Mouse (Mus musculus) stomach, embryonic 15.5 days (tissue): ENCODE measurements around the gene Fanca. TPM values are rescaled to one million over a fixed set of nuclear protein-coding genes. Genes with fewer than 3 reads are reported as not detected.
"Not testable (repeated sequence)": the region's sequence is repeated elsewhere in the genome, so short reads cannot be mapped to it uniquely, and the experiment has no call there.

Experiments used
- ATAC-seq: fragments of 200-750 bp; cut with Nextera tagmentation; 2 replicates; pipeline ENCODE4 v1.8.0; 2017; ENCODE audit warnings: low read depth, moderate number of reproducible peaks, moderate TSS enrichment; ENCODE audit not compliant: insufficient read depth, low FRiP score
- H3K27ac ChIP-seq: fragments of 300-500 bp; sonication (generic); 2 replicates; pipeline ENCODE4 v1.5.1; 2015; ENCODE audit warnings: mild to moderate bottlenecking, inconsistent platforms
- H3K27me3 ChIP-seq: fragments of 300-500 bp; sonication (generic); replicated peaks from 2 replicates; pipeline ENCODE4 v1.6.1; 2015; ENCODE audit warnings: inconsistent platforms
- H3K36me3 ChIP-seq: fragments of 300-500 bp; sonication (generic); 2 replicates; pipeline ENCODE4 v1.6.1; 2015; ENCODE audit warnings: inconsistent platforms
- H3K4me1 ChIP-seq: fragments of 300-500 bp; sonication (generic); 2 replicates; pipeline ENCODE4 v1.6.1; 2015; ENCODE audit warnings: inconsistent platforms
- H3K4me2 ChIP-seq: fragments of 300-500 bp; sonication (generic); 2 replicates; pipeline ENCODE4 v1.6.1; 2015; ENCODE audit warnings: mild to moderate bottlenecking, inconsistent platforms
- H3K4me3 ChIP-seq: fragments of 300-500 bp; sonication (generic); replicated peaks from 2 replicates; pipeline ENCODE4 v1.5.1; 2015; ENCODE audit warnings: inconsistent platforms
- H3K9ac ChIP-seq: fragments of 300-500 bp; sonication (generic); 2 replicates; pipeline ENCODE4 v1.6.1; 2015; ENCODE audit warnings: inconsistent platforms
- H3K9me3 ChIP-seq: fragments of 300-500 bp; sonication (generic); 2 replicates; pipeline ENCODE4 v1.6.1; 2016; ENCODE audit warnings: inconsistent platforms
- WGBS: fragments of 180-500 bp; shearing (Covaris S2); methylation state at CpG from one replicate; pipeline ENCODE4 v1.1.7; 2015; 5-methylcytosine and 5-hydroxymethylcytosine counted together
- polyA plus RNA-seq: library from polyadenylated mRNA; unstranded; fragments of >200 nt; fragmentation: Nextera tagmentation; extraction: Ambion mirVana; gene quantifications from 2 replicates; pipeline ENCODE4 v1.2.1, GENCODE M21; 2015

Gene Fanca
- polyA plus RNA-seq, 1 experiment from 2014 or later = 20.9 TPM

DNA sequence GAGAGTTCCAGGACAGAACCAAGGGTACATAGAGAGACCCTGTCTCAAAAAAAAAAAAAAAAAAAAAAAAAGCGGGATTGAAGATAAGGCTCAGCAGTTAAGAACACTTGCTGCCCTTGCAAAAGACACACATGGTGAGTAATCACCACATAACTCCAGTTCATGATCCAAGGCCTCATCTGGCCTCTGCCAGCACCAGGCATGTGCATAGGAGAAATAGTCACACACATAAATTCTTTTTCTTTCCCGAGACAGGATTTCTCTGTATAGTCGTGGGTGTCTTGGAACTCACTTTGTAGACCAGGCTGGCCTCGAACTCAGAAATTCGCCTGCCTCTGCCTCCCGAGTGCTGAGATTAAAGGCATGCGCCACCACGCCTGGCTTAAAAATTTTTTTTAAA is 60.8 kb downstream of the Fanca start:
- H3K4me2 ChIP-seq, H3K9me3 ChIP-seq, H3K4me3 ChIP-seq, H3K9ac ChIP-seq, ATAC-seq, H3K27me3 ChIP-seq, H3K27ac ChIP-seq: not testable (repeated sequence)
- 87% methylated on average over 8 of the region's 8 CpGs for WGBS
- peaks cover 23% of the 10 kb centered on the region for H3K4me1 ChIP-seq
- peaks cover 36% of the 10 kb centered on the region for H3K36me3 ChIP-seq

- 80% methylated on average over 3 of the region's 3 CpGs for WGBS
- Histone ChIP-seq H3K36me3 (peaks cover 36% of the 10 kb centered on the region), H3K4me2 (no peak overlapping the region)
Measured at GRCm38 (mm10) chr8:123257114-123257513, 61.3 kb downstream of the Fanca start.

DNA sequence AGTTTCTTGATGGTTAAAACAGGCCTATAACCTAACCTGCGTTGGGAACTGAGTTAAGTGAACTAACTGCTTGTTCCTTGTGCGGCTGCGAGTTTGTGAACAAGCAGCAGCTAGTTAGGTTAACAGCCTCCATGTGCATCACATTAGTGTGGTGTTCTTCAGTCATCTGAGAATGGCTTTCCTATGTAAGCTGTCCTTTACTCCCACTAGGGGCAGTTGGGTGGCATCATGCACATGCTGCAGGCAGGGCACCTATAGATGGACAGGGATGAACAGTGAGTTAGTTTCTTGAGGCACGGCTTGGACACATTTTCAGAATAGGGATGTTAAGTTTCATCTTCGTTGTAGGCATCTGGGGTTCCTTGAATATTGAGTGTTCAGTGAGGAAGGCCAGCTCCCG is 63.2 kb downstream of the Fanca start:
- H3K9ac ChIP-seq = peak overlapping the region; percentile 89; the same call in 1 of the 2 replicates
- no peaks in the 10 kb centered on the region for H3K9me3 ChIP-seq
- peaks cover 36% of the 10 kb centered on the region for H3K36me3 ChIP-seq
- H3K27ac ChIP-seq = no peak overlapping the region
- peaks cover 23% of the 10 kb centered on the region for H3K4me1 ChIP-seq
- peak overlapping the region; percentile 90 for H3K4me3 ChIP-seq
- WGBS = 66% methylated on average over 6 of the region's 6 CpGs
- H3K27me3 ChIP-seq = no peaks in the 10 kb centered on the region
- H3K4me2 ChIP-seq = peak overlapping the region; percentile 85
- no peak for ATAC-seq

More at GRCm38 (mm10) chr8:123257114-123257513, 61.3 kb downstream of the Fanca start:
- Histone ChIP-seq H3K27me3 (no peaks in the 10 kb centered on the region), H3K4me1 (peaks cover 23% of the 10 kb centered on the region), H3K4me3 (no peak overlapping the region), H3K27ac (no peak overlapping the region), H3K9me3 (no peaks in the 10 kb centered on the region), H3K9ac (no peak overlapping the region)
- ATAC-seq = no peak

DNA sequence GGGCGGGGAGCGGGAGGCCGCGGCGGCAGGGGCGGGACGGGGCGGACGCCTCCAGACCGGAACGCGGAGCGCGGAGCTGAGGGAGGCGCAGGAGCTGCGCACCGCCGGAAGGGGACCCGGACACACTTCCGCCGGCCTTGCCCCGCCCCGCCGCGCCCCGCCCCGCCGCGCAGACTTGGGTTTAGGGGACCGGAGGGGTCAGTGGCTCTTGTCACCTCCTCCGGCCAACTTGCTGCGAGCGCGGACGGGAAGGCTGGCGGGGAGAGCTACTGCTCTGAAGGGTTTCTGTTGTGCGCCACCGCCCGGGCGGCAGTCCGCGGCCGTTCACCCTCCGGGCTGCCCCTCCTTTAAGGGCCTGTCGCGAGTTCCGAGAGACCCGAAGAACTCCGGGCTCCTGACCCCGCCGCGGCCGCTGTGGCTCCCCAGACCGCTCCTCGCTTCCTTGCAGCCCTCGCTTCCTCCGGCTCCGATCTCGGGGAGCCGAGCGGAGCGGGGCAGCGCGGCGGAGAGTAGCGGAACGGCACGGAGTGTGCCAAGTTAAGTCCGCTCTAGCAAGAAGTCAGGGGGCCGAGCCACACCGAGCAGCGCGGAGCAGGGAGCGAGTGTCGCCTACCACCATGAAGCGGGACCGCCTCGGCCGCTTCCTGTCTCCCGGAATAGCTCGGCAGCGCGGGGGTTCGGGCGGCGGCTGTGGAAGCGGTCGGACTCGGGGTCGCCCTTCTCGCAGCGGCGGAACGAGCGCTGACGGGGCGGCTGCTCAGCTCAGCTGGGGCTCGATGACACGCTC is 64.1 kb downstream of the Fanca start, which contains the start of the genes Zfp276 and Vps9d1:
Gene Zfp276, plus strand, starts transcription at position 97 of the 787 bp plus-strand sequence.
Gene Vps9d1, minus strand, starts transcription at position 250 of the 787 bp plus-strand sequence.
- Histone ChIP-seq H3K4me2 (peak within 1 kb of the TSS; percentile 85), H3K4me1 (peaks cover 23% of the 10 kb centered on the region), H3K9ac (peak within 1 kb of the TSS; percentile 89), H3K27me3 (no peaks in the 10 kb centered on the region), H3K4me3 (peak within 1 kb of the TSS; percentile 90), H3K27ac (peak within 1 kb of the TSS; percentile 82), H3K36me3 (peaks cover 34% of the 10 kb centered on the region), H3K9me3 (no peaks in the 10 kb centered on the region)
- ATAC-seq = peak; percentile 95
- under 1% methylated on average over 70 of the region's 99 CpGs for WGBS

DNA sequence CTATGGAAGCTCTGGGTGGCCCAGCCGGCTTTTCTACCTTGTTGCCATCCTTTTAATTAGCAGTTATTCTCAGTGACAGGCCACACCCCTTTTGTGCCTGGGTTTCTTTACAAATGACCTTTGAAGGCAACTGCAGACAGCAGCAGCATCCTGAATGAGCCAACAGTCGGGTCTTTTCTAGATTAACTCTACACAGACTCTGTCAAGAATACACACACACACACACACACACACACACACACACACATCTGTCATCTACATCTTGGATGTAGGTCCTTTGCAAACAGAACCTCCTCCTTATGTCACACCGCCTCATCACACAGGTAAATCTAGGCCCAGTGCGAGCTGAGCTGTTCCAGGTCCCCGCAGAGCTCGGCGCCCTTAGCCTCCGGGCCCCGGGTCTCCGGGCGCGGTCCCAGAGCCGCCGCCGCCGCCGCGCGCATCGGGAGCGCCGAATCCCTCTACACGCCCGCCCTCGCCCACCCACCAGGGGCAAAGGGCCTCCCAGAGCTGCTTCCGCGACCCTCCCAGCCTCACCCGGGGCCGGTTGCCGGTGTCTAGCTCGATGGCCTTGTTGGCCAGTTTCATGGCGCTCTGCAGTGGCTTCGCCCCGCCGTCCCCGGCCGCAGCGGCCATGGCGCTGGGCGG is 64.8 kb downstream of the Fanca start:
- ATAC-seq = no peak; the same call in none of the 2 replicates
- Histone ChIP-seq H3K9ac (peak overlapping the region; percentile 89; the same call in 1 of the 2 replicates), H3K27me3 (no peaks in the 10 kb centered on the region), H3K4me1 (peaks cover 23% of the 10 kb centered on the region), H3K36me3 (peaks cover 36% of the 10 kb centered on the region), H3K4me3 (peak overlapping the region; percentile 90), H3K9me3 (no peaks in the 10 kb centered on the region), H3K4me2 (peak overlapping the region; percentile 85), H3K27ac (peak overlapping the region; percentile 82)
- under 1% methylated on average over 40 of the region's 40 CpGs for WGBS

- Histone ChIP-seq H3K4me1 (peaks cover 23% of the 10 kb centered on the region), H3K36me3 (peaks cover 34% of the 10 kb centered on the region; the same call in 1 of the 2 replicates), H3K4me3 (peak overlapping the region; percentile 90), H3K4me2 (peak overlapping the region; percentile 85), H3K9me3 (no peaks in the 10 kb centered on the region), H3K27me3 (no peaks in the 10 kb centered on the region), H3K9ac (0 out of 2 replicates have a peak overlapping the region, but pooled peaks have one; percentile 89), H3K27ac (peak overlapping the region; percentile 21; the same call in 1 of the 2 replicates)
- 40% methylated on average over 4 of the region's 4 CpGs for WGBS
- ATAC-seq = no peak
Measured at GRCm38 (mm10) chr8:123252925-123253324, 65.5 kb downstream of the Fanca start.

- no peak overlapping the region for H3K4me2 ChIP-seq
- WGBS = 95% methylated on average over 5 of the region's 5 CpGs
- H3K27me3 ChIP-seq = no peaks in the 10 kb centered on the region
- peaks cover 19% of the 10 kb centered on the region for H3K4me1 ChIP-seq
- no peak overlapping the region for H3K27ac ChIP-seq
- no peak overlapping the region for H3K4me3 ChIP-seq
- H3K9ac ChIP-seq = no peak overlapping the region
- no peak for ATAC-seq
- no peaks in the 10 kb centered on the region for H3K9me3 ChIP-seq
- H3K36me3 ChIP-seq = peaks cover 36% of the 10 kb centered on the region; the same call in 1 of the 2 replicates
Measured at GRCm38 (mm10) chr8:123250940-123251339, 67.4 kb downstream of the Fanca start.

DNA sequence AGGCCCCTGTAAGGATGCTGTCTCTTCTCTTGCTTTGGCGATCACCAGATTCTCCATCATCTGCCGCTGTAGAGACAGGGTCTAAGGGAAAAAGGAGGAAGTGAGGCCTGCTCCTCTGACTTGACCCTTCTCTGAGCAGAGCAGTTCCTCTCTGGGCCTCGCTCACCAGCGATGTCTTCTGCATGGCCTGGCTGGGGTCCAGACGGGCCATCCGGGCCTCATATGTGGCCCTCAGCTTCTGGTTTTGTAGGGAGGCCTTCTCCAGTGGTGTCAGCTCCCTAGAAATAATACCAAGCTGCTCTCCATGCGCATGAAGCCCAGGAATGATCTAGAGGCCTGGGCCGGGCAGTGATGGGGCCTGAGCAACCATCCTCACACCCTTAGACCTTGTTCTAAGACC is 69.8 kb downstream of the Fanca start:
- Histone ChIP-seq H3K9me3 (no peaks in the 10 kb centered on the region), H3K27me3 (no peaks in the 10 kb centered on the region), H3K36me3 (peaks cover 38% of the 10 kb centered on the region; the same call in 1 of the 2 replicates), H3K4me3 (no peak overlapping the region), H3K4me2 (no peak overlapping the region), H3K27ac (no peak overlapping the region), H3K9ac (no peak overlapping the region), H3K4me1 (peaks cover 8% of the 10 kb centered on the region)
- WGBS = 90% methylated on average over 8 of the region's 8 CpGs
- no peak for ATAC-seq

DNA sequence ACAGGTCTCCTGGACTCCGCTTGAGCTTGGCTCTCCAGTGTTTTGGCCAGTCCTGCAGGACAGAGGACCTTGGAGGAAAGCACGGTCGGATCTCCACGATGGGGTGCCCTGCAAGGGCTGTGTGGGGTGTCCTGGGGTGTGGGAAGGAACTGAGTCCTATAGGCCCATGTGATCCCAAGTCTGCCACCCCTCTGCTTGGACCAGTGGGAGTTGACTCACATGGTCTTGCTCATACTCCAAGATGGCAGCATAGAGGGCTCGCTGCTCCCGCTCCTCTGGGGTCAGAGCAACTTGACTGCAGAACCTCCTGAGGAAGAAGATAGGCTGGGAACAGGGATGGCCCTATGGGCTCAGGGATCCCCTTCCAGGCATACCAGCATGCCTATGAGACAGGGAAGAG is 70.6 kb downstream of the Fanca start:
- Histone ChIP-seq H3K9ac (no peak overlapping the region), H3K36me3 (peaks cover 42% of the 10 kb centered on the region; the same call in 1 of the 2 replicates), H3K27me3 (no peaks in the 10 kb centered on the region), H3K9me3 (no peaks in the 10 kb centered on the region), H3K4me3 (no peak overlapping the region), H3K27ac (no peak overlapping the region), H3K4me1 (peaks cover under 1% of the 10 kb centered on the region), H3K4me2 (no peak overlapping the region)
- ATAC-seq = no peak
- WGBS = 96% methylated on average over 6 of the region's 6 CpGs

DNA sequence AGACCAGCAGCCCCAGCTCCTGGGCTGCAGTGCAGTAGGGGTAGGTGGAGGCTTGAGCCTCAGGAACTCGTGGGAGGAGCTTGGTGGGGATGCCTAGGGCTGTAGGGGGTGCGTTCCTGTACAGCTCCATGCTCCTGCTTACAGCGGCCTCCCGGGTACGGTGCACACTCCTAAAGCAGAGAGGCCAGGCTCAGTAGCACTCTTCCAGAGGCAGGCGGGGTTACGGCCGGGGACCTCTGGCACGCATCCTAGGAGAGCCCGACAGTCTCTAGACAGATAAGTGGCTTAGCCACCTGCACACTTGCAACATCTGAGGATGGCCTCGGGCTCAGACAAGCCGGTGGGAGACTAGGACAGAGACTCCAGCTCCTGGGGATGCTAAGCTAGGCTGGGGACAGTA is 72.8 kb downstream of the Fanca start:
- Histone ChIP-seq H3K4me1 (no peaks in the 10 kb centered on the region), H3K4me3 (no peak overlapping the region), H3K9me3 (no peaks in the 10 kb centered on the region), H3K27ac (no peak overlapping the region), H3K4me2 (no peak overlapping the region), H3K27me3 (no peaks in the 10 kb centered on the region), H3K36me3 (peaks cover 38% of the 10 kb centered on the region; the same call in 1 of the 2 replicates), H3K9ac (no peak overlapping the region)
- no peak for ATAC-seq
- 89% methylated on average over 12 of the region's 12 CpGs for WGBS

DNA sequence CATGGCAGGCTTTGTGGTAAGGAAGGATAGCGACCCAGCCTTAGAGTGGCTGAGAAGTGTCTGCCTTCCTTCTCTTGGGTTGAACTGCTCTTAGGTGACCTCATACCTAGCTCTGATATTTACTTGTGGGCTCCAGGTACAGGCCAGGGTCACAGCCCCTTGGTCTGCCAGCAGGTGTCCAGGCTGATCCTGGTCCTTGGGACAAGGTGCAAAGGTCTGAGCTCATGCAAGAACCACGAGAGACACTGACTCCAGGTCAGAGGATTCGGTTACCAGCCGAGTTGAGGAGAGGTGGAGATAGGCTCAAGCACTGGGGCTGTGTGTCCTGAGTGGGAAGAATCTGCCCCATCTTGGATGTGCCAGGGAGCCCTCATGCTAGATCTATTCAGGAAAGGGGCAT is 74.0 kb downstream of the Fanca start:
- H3K9ac ChIP-seq = no peak overlapping the region
- H3K4me1 ChIP-seq = no peaks in the 10 kb centered on the region
- no peak for ATAC-seq
- 94% methylated on average over 4 of the region's 4 CpGs for WGBS
- H3K9me3 ChIP-seq = no peaks in the 10 kb centered on the region
- no peak overlapping the region for H3K4me2 ChIP-seq
- H3K4me3 ChIP-seq = no peak overlapping the region
- no peak overlapping the region for H3K27ac ChIP-seq
- H3K36me3 ChIP-seq = peaks cover 34% of the 10 kb centered on the region; the same call in 1 of the 2 replicates
- H3K27me3 ChIP-seq = no peaks in the 10 kb centered on the region

DNA sequence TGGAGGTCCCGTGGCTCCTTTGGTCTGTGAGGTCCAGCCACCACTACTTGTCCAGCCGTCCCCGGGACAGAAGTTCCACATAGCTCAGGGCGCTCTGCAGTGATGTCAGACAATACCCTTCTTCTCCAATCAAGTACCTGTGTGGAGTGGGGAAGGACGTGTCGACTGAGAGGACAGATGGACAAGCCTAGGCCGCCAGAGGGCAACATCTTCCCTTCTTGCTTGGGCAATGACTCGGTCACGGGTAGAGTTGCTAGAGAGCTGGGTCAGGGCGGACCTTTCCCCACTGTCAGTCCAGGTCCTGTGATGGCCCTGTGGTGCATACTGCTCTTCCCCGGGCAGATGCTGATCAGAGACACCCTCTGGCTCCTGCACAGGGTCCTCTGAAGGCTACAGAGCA is 75.3 kb downstream of the Fanca start:
- no peak overlapping the region for H3K9ac ChIP-seq
- no peak overlapping the region for H3K27ac ChIP-seq
- 72% methylated on average over 11 of the region's 11 CpGs for WGBS
- no peaks in the 10 kb centered on the region for H3K9me3 ChIP-seq
- no peak; the same call in 1 of the 2 replicates for ATAC-seq
- no peak overlapping the region for H3K4me2 ChIP-seq
- H3K36me3 ChIP-seq = peaks cover 25% of the 10 kb centered on the region; the same call in 1 of the 2 replicates
- no peaks in the 10 kb centered on the region for H3K27me3 ChIP-seq
- no peak overlapping the region for H3K4me3 ChIP-seq
- no peaks in the 10 kb centered on the region for H3K4me1 ChIP-seq
